Mouse (Mus musculus) hindbrain, embryonic 15.5 days (tissue): ENCODE data around the gene Banp. TPM values are rescaled to one million over a fixed set of nuclear protein-coding genes. Genes with fewer than 3 reads are reported as not detected.
A peak's percentile ranks its signal among the peaks of the same experiment; 100 is the strongest.

Experiments used
- ATAC-seq: fragments of 200-750 bp; cut with Nextera tagmentation; 2 replicates; pipeline ENCODE4 v1.8.0; 2017; ENCODE audit warnings: low read depth, moderate number of reproducible peaks, moderate TSS enrichment; ENCODE audit not compliant: low FRiP score
- H3K27ac ChIP-seq: fragments of 300-500 bp; sonication (generic); replicated peaks from 2 replicates; pipeline ENCODE4 v1.5.1; 2015; ENCODE audit warnings: mild to moderate bottlenecking, inconsistent platforms
- H3K27me3 ChIP-seq: fragments of 300-500 bp; sonication (generic); 2 replicates; pipeline ENCODE4 v1.6.1; 2015; ENCODE audit warnings: control low read depth, inconsistent platforms
- H3K36me3 ChIP-seq: fragments of 300-500 bp; sonication (generic); 2 replicates; pipeline ENCODE4 v1.6.1; 2015; ENCODE audit warnings: control low read depth, inconsistent platforms
- H3K4me1 ChIP-seq: fragments of 300-500 bp; sonication (generic); replicated peaks from 2 replicates; pipeline ENCODE4 v1.6.1; 2015; ENCODE audit warnings: control low read depth, inconsistent platforms
- H3K4me2 ChIP-seq: fragments of 300-500 bp; sonication (generic); 2 replicates; pipeline ENCODE4 v1.6.1; 2015; ENCODE audit warnings: moderate library complexity, mild to moderate bottlenecking, inconsistent platforms
- H3K4me3 ChIP-seq: fragments of 300-500 bp; sonication (generic); 2 replicates; pipeline ENCODE4 v1.5.1; 2015; ENCODE audit warnings: mild to moderate bottlenecking, inconsistent platforms
- H3K9ac ChIP-seq: fragments of 300-500 bp; sonication (generic); 2 replicates; pipeline ENCODE4 v1.6.1; 2015; ENCODE audit warnings: inconsistent platforms
- H3K9me3 ChIP-seq: fragments of 300-500 bp; sonication (generic); 2 replicates; pipeline ENCODE4 v1.6.1; 2016; ENCODE audit warnings: control low read depth, inconsistent platforms
- WGBS: fragments of 180-500 bp; shearing (Covaris S2); methylation state at CpG from one replicate; pipeline ENCODE4 v1.1.7; 2015; 5-methylcytosine and 5-hydroxymethylcytosine counted together
- polyA plus RNA-seq: library from polyadenylated mRNA; unstranded; fragments of >200 nt; fragmentation: Nextera tagmentation; extraction: Ambion mirVana; gene quantifications from 2 replicates; pipeline ENCODE4 v1.2.1, GENCODE M21; 2015

The Banp gene
- polyA plus RNA-seq, 1 experiment from 2014 or later: 59.1 TPM

- Histone ChIP-seq H3K36me3 (no peaks in the 10 kb centered on the region), H3K27me3 (no peaks in the 10 kb centered on the region), H3K4me3 (no peak within 1 kb of the TSS), H3K4me2 (no peak within 1 kb of the TSS), H3K4me1 (peaks cover 28% of the 10 kb centered on the region), H3K27ac (no peak within 1 kb of the TSS), H3K9ac (no peak within 1 kb of the TSS), H3K9me3 (no peaks in the 10 kb centered on the region)
- no peak for ATAC-seq
Measured at GRCm38 (mm10) chr8:121944831-121945230, 4.7 kb upstream of the Banp start, which contains the start of gene Car5a. Gene Car5a, minus strand, starts transcription at chr8:121944904.

GRCm38 (mm10) chr8:121946351-121946750 is 3.2 kb upstream of the Banp start:
- H3K9me3 ChIP-seq: no peaks in the 10 kb centered on the region
- H3K4me1 ChIP-seq: peaks cover 30% of the 10 kb centered on the region
- no peaks in the 10 kb centered on the region for H3K36me3 ChIP-seq
- 82% methylated on average over 7 of the region's 7 CpGs for WGBS
- H3K9ac ChIP-seq: no peak overlapping the region
- no peak overlapping the region for H3K27ac ChIP-seq
- H3K4me2 ChIP-seq: no peak overlapping the region
- ATAC-seq: no peak
- no peaks in the 10 kb centered on the region for H3K27me3 ChIP-seq
- H3K4me3 ChIP-seq: no peak overlapping the region

GRCm38 (mm10) chr8:121947047-121947752 is 2.4 kb upstream of the Banp start:
- ATAC-seq: no peak

GRCm38 (mm10) chr8:121947753-121948141 is 1.8 kb upstream of the Banp start:
- Histone ChIP-seq H3K36me3 (no peaks in the 10 kb centered on the region), H3K9me3 (no peaks in the 10 kb centered on the region), H3K4me3 (peak overlapping the region; percentile 39), H3K9ac (peak overlapping the region; percentile 55), H3K4me2 (peak overlapping the region; percentile 75), H3K27ac (peak overlapping the region; percentile 79), H3K4me1 (peaks cover 44% of the 10 kb centered on the region), H3K27me3 (no peaks in the 10 kb centered on the region)
- ATAC-seq: no peak
- under 1% methylated on average over 18 of the region's 18 CpGs for WGBS

More at GRCm38 (mm10) chr8:121947047-121947752, 2.4 kb upstream of the Banp start:
- peak overlapping the region; percentile 39 for H3K4me3 ChIP-seq
- H3K27ac ChIP-seq: peak overlapping the region; percentile 79
- 0 out of 2 replicates have a peak overlapping the region, but pooled peaks have one; percentile 55 for H3K9ac ChIP-seq
- H3K27me3 ChIP-seq: no peaks in the 10 kb centered on the region
- no peaks in the 10 kb centered on the region for H3K36me3 ChIP-seq
- WGBS: 28% methylated on average over 19 of the region's 19 CpGs
- H3K9me3 ChIP-seq: no peaks in the 10 kb centered on the region
- peak overlapping the region; percentile 75 for H3K4me2 ChIP-seq
- peaks cover 38% of the 10 kb centered on the region for H3K4me1 ChIP-seq

- no peak for ATAC-seq
Measured at GRCm38 (mm10) chr8:121948321-121949145, 1.0 kb upstream of the Banp start.

GRCm38 (mm10) chr8:121949941-121950748 is 595 bp downstream of the Banp start:
- under 1% methylated on average over 55 of the region's 66 CpGs for WGBS

More at GRCm38 (mm10) chr8:121948321-121949145, 1.0 kb upstream of the Banp start:
- H3K9me3 ChIP-seq: no peaks in the 10 kb centered on the region
- H3K4me2 ChIP-seq: peak overlapping the region; percentile 75
- H3K36me3 ChIP-seq: no peaks in the 10 kb centered on the region
- 60% methylated on average over 19 of the region's 19 CpGs for WGBS
- H3K9ac ChIP-seq: peak overlapping the region; percentile 55
- H3K27me3 ChIP-seq: no peaks in the 10 kb centered on the region
- peaks cover 48% of the 10 kb centered on the region for H3K4me1 ChIP-seq
- H3K4me3 ChIP-seq: peak overlapping the region; percentile 39
- H3K27ac ChIP-seq: peak overlapping the region; percentile 79

GRCm38 (mm10) chr8:121950749-121951655 is 1.5 kb downstream of the Banp start:
- Histone ChIP-seq H3K27ac (peak overlapping the region; percentile 97), H3K9me3 (no peaks in the 10 kb centered on the region), H3K9ac (peak overlapping the region; percentile 96), H3K27me3 (no peaks in the 10 kb centered on the region), H3K36me3 (no peaks in the 10 kb centered on the region), H3K4me3 (peak overlapping the region; percentile 85), H3K4me1 (peaks cover 53% of the 10 kb centered on the region), H3K4me2 (peak overlapping the region; percentile 69)
- peak; percentile 6; the same call in 1 of the 2 replicates for ATAC-seq
- WGBS: 1% methylated on average over 72 of the region's 97 CpGs

More at GRCm38 (mm10) chr8:121949941-121950748, 595 bp downstream of the Banp start:
- peaks cover 53% of the 10 kb centered on the region for H3K4me1 ChIP-seq
- ATAC-seq: peak; percentile 96
- H3K36me3 ChIP-seq: no peaks in the 10 kb centered on the region
- H3K9ac ChIP-seq: peak overlapping the region; percentile 96
- peak overlapping the region; percentile 85 for H3K4me3 ChIP-seq
- peak overlapping the region; percentile 97 for H3K27ac ChIP-seq
- no peaks in the 10 kb centered on the region for H3K27me3 ChIP-seq
- H3K4me2 ChIP-seq: peak overlapping the region; percentile 69
- no peaks in the 10 kb centered on the region for H3K9me3 ChIP-seq

- peak overlapping the region; percentile 97; the same call in 1 of the 2 replicates for H3K27ac ChIP-seq
- peak overlapping the region; percentile 85 for H3K4me3 ChIP-seq
- H3K4me1 ChIP-seq: peaks cover 53% of the 10 kb centered on the region
- H3K9me3 ChIP-seq: no peaks in the 10 kb centered on the region
- H3K9ac ChIP-seq: peak overlapping the region; percentile 96
- ATAC-seq: no peak
- no peaks in the 10 kb centered on the region for H3K36me3 ChIP-seq
- H3K4me2 ChIP-seq: peak overlapping the region; percentile 69
- H3K27me3 ChIP-seq: no peaks in the 10 kb centered on the region
- WGBS: 34% methylated on average over 7 of the region's 7 CpGs
Measured at GRCm38 (mm10) chr8:121951656-121952009, 2.1 kb downstream of the Banp start.

- no peak for ATAC-seq
- Histone ChIP-seq H3K4me2 (peak overlapping the region; percentile 69), H3K27ac (no peak overlapping the region), H3K36me3 (no peaks in the 10 kb centered on the region), H3K9ac (no peak overlapping the region), H3K27me3 (no peaks in the 10 kb centered on the region), H3K4me1 (peaks cover 50% of the 10 kb centered on the region), H3K4me3 (peak overlapping the region; percentile 4; the same call in 1 of the 2 replicates), H3K9me3 (no peaks in the 10 kb centered on the region)
Measured at GRCm38 (mm10) chr8:121952122-121952521, 2.6 kb downstream of the Banp start.

- WGBS: 83% methylated on average over 7 of the region's 7 CpGs
- no peak overlapping the region for H3K4me3 ChIP-seq
Measured at GRCm38 (mm10) chr8:121952800-121953199, 3.2 kb downstream of the Banp start.

More at GRCm38 (mm10) chr8:121952800-121953199, 3.2 kb downstream of the Banp start:
- H3K4me1 ChIP-seq: peaks cover 43% of the 10 kb centered on the region
- H3K27ac ChIP-seq: no peak overlapping the region
- ATAC-seq: no peak
- no peak overlapping the region for H3K9ac ChIP-seq
- no peaks in the 10 kb centered on the region for H3K36me3 ChIP-seq
- H3K27me3 ChIP-seq: no peaks in the 10 kb centered on the region
- H3K4me2 ChIP-seq: no peak overlapping the region
- no peaks in the 10 kb centered on the region for H3K9me3 ChIP-seq
